Mouse (Mus musculus): ENCODE measurements at regions not wholly inside any gene's neighbourhood (a gene's known extent, or its start where the extent isn't known, plus 50 kb on each side); places are given as distances from the start of the nearest gene placed in this dataset.

- Histone ChIP-seq H3K4me2 (replicated peaks) (no peak overlapping the region), H3K27me3 (no peaks in the 10 kb centered on the region), H3K4me1 (replicated peaks) (no peaks in the 10 kb centered on the region), H3K4me3 (replicated peaks) (no peak overlapping the region), H3K9me3 (no peaks in the 10 kb centered on the region), H3K27ac (no peak overlapping the region), H3K36me3 (no peaks in the 10 kb centered on the region), H3K9ac (replicated peaks) (no peak overlapping the region)
- ATAC-seq, result no peak
- 84% methylated on average over 4 of the region's 4 CpGs for WGBS
These were observed 61.2 kb upstream of the Tns3 start for GRCm38 (mm10) chr11:8725505-8725904.

DNA sequence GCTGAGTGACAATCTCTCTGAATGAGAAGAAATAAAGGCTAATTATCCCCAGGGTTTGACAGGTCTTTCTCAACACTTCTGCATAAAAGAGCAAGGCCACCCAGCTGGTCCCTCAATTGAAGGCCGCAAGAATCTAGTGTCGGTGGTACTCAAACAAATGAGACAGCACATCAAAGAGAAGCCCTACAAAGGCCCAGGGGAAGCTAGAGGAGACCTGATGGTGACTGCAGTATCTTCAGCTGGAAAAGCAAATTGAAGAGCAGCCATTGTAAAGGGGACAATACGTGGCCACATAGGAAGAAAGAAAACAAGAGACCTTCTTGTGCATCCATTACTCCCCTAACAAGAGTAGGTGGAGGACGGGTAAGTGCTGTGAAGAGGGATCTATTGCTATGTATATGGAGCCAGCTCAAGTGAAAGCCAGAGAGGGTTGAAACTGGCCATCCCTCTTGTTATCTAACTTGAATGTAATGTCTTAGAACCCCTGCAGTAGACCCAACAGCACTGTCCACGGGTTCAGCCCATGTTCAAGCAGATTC is 58.8 kb upstream of the Tns3 start:
- no peaks in the 10 kb centered on the region for H3K4me1 ChIP-seq (replicated peaks)
- no peaks in the 10 kb centered on the region for H3K36me3 ChIP-seq
- H3K9me3 ChIP-seq, result no peaks in the 10 kb centered on the region
- H3K27ac ChIP-seq, result no peak overlapping the region
- no peak overlapping the region for H3K9ac ChIP-seq (replicated peaks)
- ATAC-seq, result 0 out of 2 replicates have a peak, but pooled peaks have one; percentile 27
- no peaks in the 10 kb centered on the region for H3K27me3 ChIP-seq
- 5% methylated on average over 5 of the region's 5 CpGs for WGBS
- H3K4me3 ChIP-seq (replicated peaks), result no peak overlapping the region
- no peak overlapping the region for H3K4me2 ChIP-seq (replicated peaks)

DNA sequence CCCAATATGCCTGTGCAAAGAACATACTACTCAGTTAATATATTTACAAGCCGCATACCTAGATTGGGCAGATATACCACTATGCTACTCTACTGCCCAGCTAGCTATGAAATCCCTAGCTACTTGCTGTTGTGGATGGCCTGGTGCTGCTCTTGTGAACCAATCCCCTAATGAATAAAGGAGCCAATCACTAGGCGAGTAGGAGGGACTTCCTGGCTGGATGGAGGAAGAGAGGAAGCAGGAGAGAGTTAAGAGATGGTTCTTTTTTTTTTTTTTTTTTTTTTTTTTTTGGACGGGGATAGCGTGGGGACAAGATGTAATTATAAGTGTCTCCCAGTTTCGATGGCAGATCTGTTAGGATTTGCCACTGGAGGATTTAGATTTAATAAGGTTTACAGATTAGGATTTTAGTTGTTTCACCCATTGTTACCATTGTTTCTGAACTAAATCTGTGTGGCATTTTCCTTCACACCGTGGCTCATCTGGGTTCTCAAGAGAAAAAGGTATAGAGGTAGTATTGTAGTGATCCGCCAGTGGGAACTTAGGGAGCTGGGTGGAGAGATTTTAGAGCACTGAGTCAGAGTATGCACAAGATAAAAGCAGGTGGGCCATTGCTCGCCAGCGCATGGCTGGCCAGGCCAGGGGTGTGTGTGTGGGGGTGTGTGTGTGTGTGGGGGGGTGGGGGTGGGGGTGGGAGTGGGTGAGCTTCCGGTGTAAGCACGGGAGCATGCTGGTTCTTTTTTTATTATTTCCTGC is 55.1 kb upstream of the Tns3 start:
- H3K27ac ChIP-seq, result no peak overlapping the region
- 83% methylated on average over 11 of the region's 11 CpGs for WGBS
- no peak for ATAC-seq
- H3K36me3 ChIP-seq, result no peaks in the 10 kb centered on the region
- H3K9me3 ChIP-seq, result no peaks in the 10 kb centered on the region
- H3K4me2 ChIP-seq (replicated peaks), result no peak overlapping the region
- H3K27me3 ChIP-seq, result no peaks in the 10 kb centered on the region
- H3K4me3 ChIP-seq (replicated peaks), result no peak overlapping the region
- H3K9ac ChIP-seq (replicated peaks), result no peak overlapping the region
- H3K4me1 ChIP-seq (replicated peaks), result no peaks in the 10 kb centered on the region

GRCm38 (mm10) chr11:8717774-8718173 is 53.4 kb upstream of the Tns3 start:
- ATAC-seq, result no peak
- no peaks in the 10 kb centered on the region for H3K27me3 ChIP-seq
- no peak overlapping the region for H3K9ac ChIP-seq (replicated peaks)
- no peaks in the 10 kb centered on the region for H3K36me3 ChIP-seq
- H3K27ac ChIP-seq, result no peak overlapping the region
- 87% methylated on average over 3 of the region's 3 CpGs for WGBS
- H3K4me2 ChIP-seq (replicated peaks), result no peak overlapping the region
- no peaks in the 10 kb centered on the region for H3K4me1 ChIP-seq (replicated peaks)
- H3K9me3 ChIP-seq, result no peaks in the 10 kb centered on the region
- no peak overlapping the region for H3K4me3 ChIP-seq (replicated peaks)

DNA sequence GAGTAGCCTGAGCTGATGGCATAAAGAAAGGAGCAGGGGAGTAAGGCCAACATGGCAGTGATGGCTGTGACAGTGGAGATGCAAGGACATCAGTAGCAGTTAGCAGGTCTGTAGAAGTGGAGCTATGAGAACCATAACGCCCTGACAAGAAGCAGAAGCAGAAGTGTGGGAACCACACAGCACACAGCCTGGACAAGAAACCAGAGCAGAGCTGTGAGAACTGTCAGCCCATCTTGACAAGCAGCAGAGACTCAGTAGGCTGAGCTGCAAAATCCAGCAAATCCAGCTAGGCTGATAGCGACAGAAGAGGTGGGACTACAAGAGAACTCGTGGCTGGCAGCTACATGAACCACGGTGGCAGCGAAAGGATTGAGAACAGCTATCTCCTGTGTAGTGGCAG is 52.5 kb upstream of the Tns3 start:
- 88% methylated on average over 5 of the region's 5 CpGs for WGBS
- H3K27ac ChIP-seq, result no peak overlapping the region
- H3K9me3 ChIP-seq, result no peaks in the 10 kb centered on the region
- H3K4me3 ChIP-seq (replicated peaks), result no peak overlapping the region
- no peak overlapping the region for H3K4me2 ChIP-seq (replicated peaks)
- no peaks in the 10 kb centered on the region for H3K27me3 ChIP-seq
- H3K36me3 ChIP-seq, result no peaks in the 10 kb centered on the region
- no peak overlapping the region for H3K9ac ChIP-seq (replicated peaks)
- no peak for ATAC-seq
- H3K4me1 ChIP-seq (replicated peaks), result no peaks in the 10 kb centered on the region

GRCm38 (mm10) chr11:8715775-8716174 is 51.4 kb upstream of the Tns3 start:
- Histone ChIP-seq H3K9me3 (no peaks in the 10 kb centered on the region), H3K4me2 (replicated peaks) (no peak overlapping the region), H3K9ac (replicated peaks) (no peak overlapping the region), H3K4me1 (replicated peaks) (no peaks in the 10 kb centered on the region), H3K36me3 (no peaks in the 10 kb centered on the region), H3K27me3 (no peaks in the 10 kb centered on the region), H3K27ac (no peak overlapping the region), H3K4me3 (replicated peaks) (no peak overlapping the region)
- WGBS, result 73% methylated on average over 2 of the region's 2 CpGs
- no peak for ATAC-seq
